Mouse (Mus musculus): ENCODE results near the gene Prkce. TPM values are rescaled to one million over a fixed set of nuclear protein-coding genes. Genes with fewer than 3 reads are reported as not detected.

The Prkce gene
- polyA plus RNA-seq, 1 experiment from 2014 or later, result 6.7 TPM

DNA sequence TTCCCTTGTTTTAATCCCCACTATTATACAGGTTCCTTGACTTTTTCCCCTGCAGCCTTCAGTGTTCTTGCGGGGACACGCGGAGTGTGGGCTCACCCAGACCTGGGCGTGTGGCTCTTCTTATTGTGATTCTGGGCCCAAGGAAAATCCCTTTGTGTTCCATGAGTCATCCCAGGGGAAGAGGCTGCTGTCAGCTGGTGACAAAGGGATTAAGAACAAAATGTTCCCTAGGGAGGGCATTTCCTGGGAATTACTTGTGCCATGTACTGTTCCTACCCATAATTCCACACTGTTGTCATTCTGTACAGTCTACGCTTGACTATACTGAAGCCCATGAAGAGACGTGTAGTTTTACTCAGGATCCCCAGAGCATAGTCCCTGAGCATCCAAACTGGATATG is 10.6 kb upstream of the Prkce start:
- H3K36me3 ChIP-seq, result no peaks in the 10 kb centered on the region
- no peaks in the 10 kb centered on the region for H3K9me3 ChIP-seq
- no peak overlapping the region for H3K4me2 ChIP-seq
- H3K9ac ChIP-seq, result no peak overlapping the region
- H3K27ac ChIP-seq, result no peak overlapping the region
- ATAC-seq (ENCODE audit: borderline replicate concordance, extremely low read depth, low FRiP score, low TSS enrichment), result no peak
- WGBS, result 84% methylated on average over 6 of the region's 6 CpGs
- no peak overlapping the region for H3K4me3 ChIP-seq
- H3K27me3 ChIP-seq, result no peaks in the 10 kb centered on the region
- no peaks in the 10 kb centered on the region for H3K4me1 ChIP-seq

DNA sequence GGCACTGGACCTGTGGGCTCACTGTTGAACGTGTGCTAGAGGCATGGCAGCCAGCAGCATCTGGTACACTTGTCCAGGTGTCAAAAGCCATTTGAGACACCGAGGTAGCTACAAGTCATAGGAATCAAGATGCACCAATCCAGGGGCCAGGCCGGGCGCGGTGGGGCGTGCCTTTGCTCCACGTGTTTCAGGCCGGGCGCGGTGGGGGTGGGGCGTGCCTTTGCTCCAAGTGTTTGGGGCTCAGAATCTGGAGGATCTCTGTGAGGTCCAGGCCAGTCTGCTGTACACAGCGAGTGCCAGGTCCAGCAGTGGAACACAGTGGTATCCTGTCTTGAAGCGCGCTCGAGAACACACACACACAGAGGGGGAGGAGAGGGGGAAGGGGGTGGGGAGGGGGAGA is 4.9 kb upstream of the Prkce start:
- no peak overlapping the region for H3K27ac ChIP-seq
- H3K9ac ChIP-seq, result no peak overlapping the region
- H3K4me1 ChIP-seq, result peaks cover 15% of the 10 kb centered on the region
- no peaks in the 10 kb centered on the region for H3K9me3 ChIP-seq
- H3K27me3 ChIP-seq, result no peaks in the 10 kb centered on the region
- 66% methylated on average over 15 of the region's 15 CpGs for WGBS
- H3K4me3 ChIP-seq, result no peak overlapping the region
- no peaks in the 10 kb centered on the region for H3K36me3 ChIP-seq
- ATAC-seq (ENCODE audit: borderline replicate concordance, extremely low read depth, low FRiP score, low TSS enrichment), result no peak
- H3K4me2 ChIP-seq, result no peak overlapping the region

DNA sequence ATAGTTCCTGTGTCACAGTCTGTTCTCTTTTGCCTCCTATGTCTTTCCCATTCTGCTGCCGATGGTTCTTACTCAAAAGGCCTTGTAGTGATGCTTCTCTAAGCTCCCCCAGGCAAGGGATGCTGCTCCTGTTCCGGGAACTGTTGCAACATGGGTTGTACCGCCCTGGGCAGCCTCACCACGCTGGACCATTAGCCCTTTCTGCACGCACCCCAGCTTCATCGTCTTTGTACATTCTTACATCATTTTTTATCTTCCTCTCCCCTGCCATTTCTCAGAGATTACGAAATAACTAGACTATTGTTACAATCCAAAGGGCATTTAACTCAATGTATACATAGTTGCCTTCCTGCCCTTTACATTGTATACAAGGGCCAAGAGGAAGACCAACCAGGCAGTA is 3.2 kb upstream of the Prkce start:
- no peak overlapping the region for H3K9ac ChIP-seq
- whole genome bisulfite sequencing, result 44% methylated on average over 7 of the region's 7 CpGs
- no peaks in the 10 kb centered on the region for H3K27me3 ChIP-seq
- no peak overlapping the region for H3K4me3 ChIP-seq
- ATAC-seq (ENCODE audit: borderline replicate concordance, extremely low read depth, low FRiP score, low TSS enrichment), result no peak
- peaks cover 27% of the 10 kb centered on the region for H3K4me1 ChIP-seq
- no peaks in the 10 kb centered on the region for H3K9me3 ChIP-seq
- H3K36me3 ChIP-seq, result no peaks in the 10 kb centered on the region
- H3K27ac ChIP-seq, result no peak overlapping the region
- no peak overlapping the region for H3K4me2 ChIP-seq

DNA sequence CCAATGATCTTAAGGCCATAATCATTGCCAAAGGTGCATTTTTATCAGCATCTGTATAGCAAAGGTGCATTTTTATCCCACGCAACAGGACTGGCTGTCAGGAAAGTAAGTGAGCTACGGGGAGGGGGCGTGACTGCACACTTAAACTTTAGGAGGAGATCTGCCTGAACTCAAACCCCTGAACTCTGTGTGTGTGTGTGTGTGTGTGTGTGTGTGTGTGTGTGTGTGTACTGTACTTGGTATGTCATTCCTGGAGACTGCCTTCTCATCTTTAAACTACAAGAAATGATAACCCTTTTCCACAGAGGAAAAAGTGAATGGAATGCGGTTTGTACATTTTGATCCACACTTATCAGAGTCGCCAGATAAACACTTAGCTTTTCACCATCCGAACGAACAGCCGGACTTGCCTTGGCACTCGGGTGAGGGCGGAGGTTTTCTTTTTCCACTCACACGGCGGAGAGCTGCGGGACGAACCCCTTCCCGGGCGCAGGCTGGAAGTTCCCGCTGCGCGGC is 1.5 kb upstream of the Prkce start:
- WGBS, result under 1% methylated on average over 19 of the region's 19 CpGs
- H3K9ac ChIP-seq, result peak overlapping the region; percentile 88
- H3K4me2 ChIP-seq, result peak overlapping the region; percentile 97
- H3K27me3 ChIP-seq, result no peaks in the 10 kb centered on the region
- peak overlapping the region; percentile 74 for H3K4me3 ChIP-seq
- H3K9me3 ChIP-seq, result no peaks in the 10 kb centered on the region
- no peaks in the 10 kb centered on the region for H3K36me3 ChIP-seq
- peak overlapping the region; percentile 97 for H3K27ac ChIP-seq
- peaks cover 38% of the 10 kb centered on the region for H3K4me1 ChIP-seq
- no peak for ATAC-seq (ENCODE audit: borderline replicate concordance, extremely low read depth, low FRiP score, low TSS enrichment)

GRCm38 (mm10) chr17:86166567-86167319 is 842 bp upstream of the Prkce start:
- peak overlapping the region; percentile 97 for H3K27ac ChIP-seq
- H3K9ac ChIP-seq, result peak overlapping the region; percentile 88
- H3K4me2 ChIP-seq, result peak overlapping the region; percentile 97
- H3K4me1 ChIP-seq, result peaks cover 38% of the 10 kb centered on the region
- H3K4me3 ChIP-seq, result peak overlapping the region; percentile 74
- no peaks in the 10 kb centered on the region for H3K9me3 ChIP-seq
- ATAC-seq (ENCODE audit: borderline replicate concordance, extremely low read depth, low FRiP score, low TSS enrichment), result peak; percentile 77
- no peaks in the 10 kb centered on the region for H3K27me3 ChIP-seq
- H3K36me3 ChIP-seq, result no peaks in the 10 kb centered on the region
- WGBS, result under 1% methylated on average over 46 of the region's 46 CpGs

GRCm38 (mm10) chr17:86168231-86168981 is 821 bp downstream of the Prkce start:
- Histone ChIP-seq H3K36me3 (no peaks in the 10 kb centered on the region), H3K9me3 (no peaks in the 10 kb centered on the region), H3K4me2 (peak overlapping the region; percentile 97), H3K27me3 (no peaks in the 10 kb centered on the region), H3K9ac (peak overlapping the region; percentile 88), H3K27ac (peak overlapping the region; percentile 97), H3K4me3 (peak overlapping the region; percentile 74), H3K4me1 (peaks cover 38% of the 10 kb centered on the region)
- peak; percentile 3; the same call in 1 of the 2 replicates for ATAC-seq (ENCODE audit: borderline replicate concordance, extremely low read depth, low FRiP score, low TSS enrichment)
- WGBS, result under 1% methylated on average over 64 of the region's 64 CpGs

GRCm38 (mm10) chr17:86169092-86169491 is 1.5 kb downstream of the Prkce start:
- peak overlapping the region; percentile 74 for H3K4me3 ChIP-seq
- peak overlapping the region; percentile 97 for H3K4me2 ChIP-seq
- H3K36me3 ChIP-seq, result no peaks in the 10 kb centered on the region
- WGBS, result 13% methylated on average over 6 of the region's 6 CpGs
- no peak for ATAC-seq (ENCODE audit: borderline replicate concordance, extremely low read depth, low FRiP score, low TSS enrichment)
- no peaks in the 10 kb centered on the region for H3K27me3 ChIP-seq
- no peak overlapping the region for H3K27ac ChIP-seq
- peaks cover 38% of the 10 kb centered on the region for H3K4me1 ChIP-seq
- no peaks in the 10 kb centered on the region for H3K9me3 ChIP-seq
- H3K9ac ChIP-seq, result peak overlapping the region; percentile 88; the same call in 1 of the 2 replicates

DNA sequence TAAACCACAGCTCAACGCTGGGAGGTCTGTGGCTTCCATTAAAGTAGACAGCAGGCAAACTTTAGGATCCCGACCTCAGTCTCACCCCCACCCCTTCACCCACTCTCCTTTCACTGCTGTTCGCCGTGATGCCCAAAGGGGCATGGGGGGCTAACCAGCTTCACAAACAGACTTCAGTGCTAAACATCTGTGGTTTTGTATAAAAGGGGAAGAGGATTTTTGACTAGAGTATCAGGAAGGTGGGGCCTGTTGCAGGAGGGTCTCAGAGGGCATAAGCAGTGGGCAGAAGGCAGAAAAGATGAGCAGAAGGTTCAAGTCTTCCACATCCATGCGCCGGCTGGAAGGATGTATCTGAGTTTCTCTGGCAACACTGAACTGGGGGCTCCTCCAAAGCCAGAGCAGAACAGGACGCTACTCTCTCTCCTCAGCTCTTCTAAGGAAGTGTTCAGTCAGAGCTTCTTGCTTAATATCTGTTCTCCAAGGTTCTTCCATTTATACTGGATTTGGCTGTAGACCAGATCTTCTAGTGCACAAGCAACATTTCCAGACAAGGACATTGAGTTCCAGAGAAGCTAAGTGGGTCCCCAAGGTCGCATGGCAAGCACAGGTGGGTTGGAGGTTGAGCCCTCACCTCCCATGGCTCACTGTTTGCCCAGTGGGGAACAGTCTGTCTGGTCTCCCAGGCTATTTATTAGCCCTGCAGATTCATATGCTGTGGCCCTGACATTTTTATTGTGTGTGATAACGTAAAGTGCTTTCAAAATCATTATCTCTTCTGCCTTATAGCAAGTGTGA is 2.8 kb downstream of the Prkce start:
- Histone ChIP-seq H3K27ac (no peak overlapping the region), H3K4me2 (peak overlapping the region; percentile 97), H3K27me3 (no peaks in the 10 kb centered on the region), H3K4me3 (peak overlapping the region; percentile 74), H3K36me3 (no peaks in the 10 kb centered on the region), H3K9me3 (no peaks in the 10 kb centered on the region), H3K9ac (no peak overlapping the region), H3K4me1 (peaks cover 29% of the 10 kb centered on the region)
- 58% methylated on average over 9 of the region's 9 CpGs for WGBS
- no peak for ATAC-seq (ENCODE audit: borderline replicate concordance, extremely low read depth, low FRiP score, low TSS enrichment)

- Histone ChIP-seq H3K4me1 (peaks cover under 1% of the 10 kb centered on the region; the same call in 1 of the 2 replicates), H3K9me3 (no peaks in the 10 kb centered on the region), H3K4me3 (no peak overlapping the region), H3K9ac (no peak overlapping the region), H3K27ac (no peak overlapping the region), H3K36me3 (0 out of 2 replicates have a peak, but pooled peaks cover 3% of the 10 kb centered on the region), H3K4me2 (no peak overlapping the region), H3K27me3 (no peaks in the 10 kb centered on the region)
- WGBS, result 67% methylated on average over 9 of the region's 9 CpGs
- no peak for ATAC-seq (ENCODE audit: borderline replicate concordance, extremely low read depth, low FRiP score, low TSS enrichment)
These were observed 7.9 kb downstream of the Prkce start for GRCm38 (mm10) chr17:86175516-86175915.

DNA sequence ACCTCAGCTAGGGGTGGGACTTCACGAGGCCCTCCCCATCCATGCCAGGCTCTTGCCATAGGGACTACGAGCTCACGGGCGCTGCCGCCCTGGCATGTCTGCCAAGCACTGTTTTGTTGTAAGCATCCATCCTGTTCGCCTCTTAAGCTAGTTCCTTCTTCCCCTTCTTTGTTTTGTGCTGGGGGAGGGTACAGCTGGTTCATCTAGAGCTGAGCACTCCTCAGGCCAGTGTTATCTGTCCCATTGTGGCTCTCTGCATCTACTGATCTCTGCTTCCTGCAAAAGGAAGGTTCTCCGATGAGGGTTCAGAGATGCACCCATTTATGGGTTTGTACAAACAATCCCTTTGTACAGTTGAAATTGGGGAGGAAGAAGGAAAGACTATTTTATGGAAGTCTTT is 9.1 kb downstream of the Prkce start:
- WGBS, result 72% methylated on average over 7 of the region's 7 CpGs
- Histone ChIP-seq H3K36me3 (0 out of 2 replicates have a peak, but pooled peaks cover 3% of the 10 kb centered on the region), H3K4me2 (no peak overlapping the region), H3K27me3 (no peaks in the 10 kb centered on the region), H3K4me1 (no peaks in the 10 kb centered on the region), H3K4me3 (no peak overlapping the region), H3K9me3 (no peaks in the 10 kb centered on the region), H3K9ac (no peak overlapping the region), H3K27ac (no peak overlapping the region)
- ATAC-seq (ENCODE audit: borderline replicate concordance, extremely low read depth, low FRiP score, low TSS enrichment), result no peak

DNA sequence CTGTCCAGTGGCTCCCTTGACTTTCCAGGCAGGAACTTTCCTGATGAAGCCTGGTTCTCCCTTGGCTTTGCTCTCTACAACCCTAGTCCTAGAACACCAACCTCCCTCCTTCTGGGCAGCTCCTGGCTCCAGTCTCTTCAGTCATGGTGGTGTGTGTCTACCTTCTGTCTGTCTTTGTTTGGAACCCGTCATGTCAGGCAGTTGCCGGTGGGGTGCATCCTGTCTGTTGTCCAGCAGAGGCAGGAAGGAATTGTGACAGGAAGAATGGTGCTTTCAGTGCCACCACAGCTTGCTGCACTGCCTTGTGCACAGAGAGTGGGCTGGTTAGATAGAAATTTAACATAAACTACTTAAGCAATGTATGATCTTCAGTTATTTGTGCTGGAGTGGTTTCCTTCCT is 16.2 kb downstream of the Prkce start:
- ATAC-seq (ENCODE audit: borderline replicate concordance, extremely low read depth, low FRiP score, low TSS enrichment), result no peak

More for the DNA sequence above, 16.2 kb downstream of the Prkce start:
- Histone ChIP-seq H3K27ac (no peak overlapping the region), H3K27me3 (no peaks in the 10 kb centered on the region), H3K9me3 (no peaks in the 10 kb centered on the region), H3K4me1 (peaks cover 25% of the 10 kb centered on the region), H3K4me3 (no peak overlapping the region), H3K36me3 (no peaks in the 10 kb centered on the region), H3K9ac (no peak overlapping the region), H3K4me2 (no peak overlapping the region)
- 30% methylated on average over 2 of the region's 2 CpGs for WGBS
